Mouse (Mus musculus) lung, adult 2 months (tissue): ENCODE data around the gene Lgr5. TPM values are rescaled to one million over a fixed set of nuclear protein-coding genes. Genes with fewer than 3 reads are reported as not detected.

ENCODE experiments used
- DNase-seq: peaks from one replicate; pipeline ENCODE4 v3.0.0; 2022
- H3K4me1 ChIP-seq: fragments of 200-500 bp; 2 replicates; pipeline ENCODE4 v1.6.1; 2011; ENCODE audit warnings: low read length; ENCODE audit not compliant: control insufficient read depth, insufficient read depth
- H3K4me3 ChIP-seq: fragments of 200-500 bp; replicated peaks from 2 replicates; pipeline ENCODE3; 2011; ENCODE audit warnings: low read depth, mild to moderate bottlenecking, control low read depth, low read length; ENCODE audit errors: extremely low read depth
- CTCF ChIP-seq: fragments of 200-500 bp; IDR thresholded peaks from 2 replicates; pipeline ENCODE4 v1.5.1; 2011; ENCODE audit warnings: mild to moderate bottlenecking, low read length, control low read depth; ENCODE audit not compliant: insufficient read depth
- POLR2A ChIP-seq: fragments of 200-500 bp; IDR thresholded peaks from 2 replicates; pipeline ENCODE4 v1.6.1; 2011; ENCODE audit warnings: low read depth, mild to moderate bottlenecking, control low read depth, low read length, borderline replicate concordance; ENCODE audit errors: extremely low read depth
- WGBS: fragments of 180-500 bp; shearing (Covaris S2); methylation state at CpG from one replicate; pipeline ENCODE4 v1.1.7; 2018; 5-methylcytosine and 5-hydroxymethylcytosine counted together
- polyA plus RNA-seq: library from polyadenylated mRNA; depleted of rRNA; stranded (reverse); fragments of >200 nt; gene quantifications from 2 replicates; pipeline ENCODE4 v1.2.3, GENCODE M21; 2012; rRNA removed

Gene Lgr5
- polyA plus RNA-seq: 0.43 and 0.53 TPM in 2 replicates

DNA sequence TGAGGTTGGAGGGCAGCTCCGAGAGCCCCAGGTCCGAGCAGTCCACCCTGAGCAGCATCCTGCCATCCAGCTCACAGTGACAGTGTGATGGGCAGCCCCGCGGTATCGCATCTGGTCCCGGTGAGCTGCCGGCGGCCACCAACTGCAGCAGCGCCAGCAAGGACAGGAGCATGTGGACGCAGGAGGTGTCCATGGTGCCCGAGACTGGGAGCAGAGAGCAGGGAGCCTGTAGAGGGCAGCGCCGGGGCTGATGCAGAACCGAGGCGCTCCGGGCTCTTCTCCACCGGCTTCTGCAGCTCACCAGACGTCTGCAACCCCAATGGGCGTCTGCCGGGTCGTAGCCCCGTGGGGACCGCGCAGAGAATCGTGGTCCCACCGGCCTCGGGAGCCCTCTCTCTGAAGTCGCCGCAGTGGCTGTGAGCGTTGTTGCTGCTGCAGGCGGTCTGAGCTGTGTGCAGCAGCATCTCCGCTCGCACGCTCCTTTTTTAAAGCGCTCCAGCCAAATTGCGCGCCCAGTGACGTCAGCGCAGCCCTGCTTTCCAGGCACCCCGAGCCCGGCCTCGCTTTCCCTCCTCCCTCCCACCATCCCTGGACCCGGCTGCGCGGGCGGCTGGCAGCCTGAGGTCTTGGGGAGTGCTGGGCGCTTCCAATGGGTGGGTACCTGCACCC is at the start of gene Lgr5:
Gene Lgr5 (minus strand): TSS at position 480 of the 669 bp plus-strand sequence.
- under 1% methylated on average over 47 of the region's 47 CpGs for WGBS
- DNase-seq: peak; percentile 20
- TF ChIP-seq POLR2A (no peak), CTCF (no peak)
- Histone ChIP-seq H3K4me3 (no peak within 1 kb of the TSS), H3K4me1 (peaks cover 8% of the 10 kb centered on the region; the same call in 1 of the 2 replicates)

DNA sequence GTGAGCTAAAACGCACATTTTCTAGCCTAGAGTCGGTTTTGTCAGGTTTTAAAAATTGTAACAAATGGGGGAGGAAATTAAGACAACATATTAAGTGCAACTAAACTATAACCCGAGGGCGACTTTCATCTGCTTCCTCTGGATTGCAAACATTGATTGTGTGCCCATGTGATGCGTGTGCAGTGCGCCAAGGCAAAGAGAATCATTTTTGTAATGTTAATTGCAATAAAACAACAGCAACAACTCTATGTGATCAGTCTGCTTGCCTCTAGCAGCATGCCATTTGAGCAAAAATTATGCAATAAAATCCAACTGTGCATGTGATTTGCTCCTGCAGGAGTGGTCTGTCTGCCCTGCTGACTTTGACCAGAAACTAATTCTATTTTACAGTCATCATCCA is 39.1 kb upstream of the Lgr5 start:
- 82% methylated on average over 6 of the region's 6 CpGs for WGBS
- DNase-seq: no peak

DNA sequence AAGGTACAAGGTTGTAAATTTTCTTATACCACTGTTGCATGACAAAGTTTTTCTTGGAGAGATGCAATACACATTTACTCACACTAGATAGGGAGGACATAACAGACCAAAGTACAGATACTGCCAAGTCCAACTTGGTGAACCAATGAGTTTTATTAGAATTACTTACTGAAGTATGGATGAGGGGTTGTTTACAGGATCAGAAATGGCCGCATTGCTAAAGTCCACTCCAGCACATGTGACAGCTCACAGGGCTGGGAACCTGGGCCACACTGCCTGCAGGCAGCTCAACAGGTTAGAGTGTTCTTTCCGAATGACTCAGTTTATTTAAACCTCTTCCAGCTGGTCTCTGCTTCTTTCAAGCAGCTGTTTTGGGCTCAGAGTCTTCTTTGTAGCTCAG is 37.4 kb upstream of the Lgr5 start:
- WGBS: 82% methylated on average over 2 of the region's 2 CpGs
- TF ChIP-seq CTCF: no peak
- no peak for TF ChIP-seq POLR2A

More for the DNA sequence above, 39.1 kb upstream of the Lgr5 start:
- H3K4me1 ChIP-seq: peaks cover 3% of the 10 kb centered on the region
- H3K4me3 ChIP-seq: no peak overlapping the region
- TF ChIP-seq CTCF (no peak), POLR2A (no peak)

DNA sequence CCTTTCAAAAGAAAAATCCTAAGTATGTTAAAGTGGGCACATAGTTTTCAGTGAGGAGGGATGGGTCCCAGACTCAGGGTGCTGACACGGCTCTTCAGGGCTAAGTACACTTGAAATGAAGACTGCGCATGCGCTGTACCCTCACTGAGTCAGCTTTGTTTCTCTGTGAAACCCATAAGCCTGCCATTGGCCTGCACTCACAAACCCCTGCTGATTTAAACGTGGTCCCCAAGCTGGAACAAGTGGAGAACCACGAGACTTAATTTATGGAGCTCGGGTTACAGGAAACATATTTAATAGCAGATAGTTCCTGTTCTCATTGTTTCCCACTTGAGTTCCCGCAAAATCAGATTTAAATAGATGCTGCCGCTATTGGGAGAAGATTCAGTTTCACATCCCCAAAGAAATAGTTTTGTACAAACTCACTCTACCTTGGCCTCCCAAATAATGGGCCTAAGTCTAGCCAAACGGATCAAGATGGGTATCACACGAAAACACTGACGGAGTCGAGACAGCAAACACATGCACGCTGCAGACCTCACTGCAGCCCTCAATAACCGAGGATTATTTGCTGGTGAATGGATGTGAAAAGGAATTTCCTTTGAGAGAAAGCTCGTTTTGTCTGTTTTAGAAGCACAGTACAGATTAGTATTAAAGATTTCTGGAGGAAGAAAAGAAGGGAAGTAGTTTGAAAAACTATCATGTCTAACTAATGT is 36.5 kb upstream of the Lgr5 start:
- peak; percentile 34 for DNase-seq
- TF ChIP-seq CTCF (no peak), POLR2A (no peak)
- 34% methylated on average over 15 of the region's 15 CpGs for WGBS
- Histone ChIP-seq H3K4me3 (no peak overlapping the region), H3K4me1 (peaks cover 3% of the 10 kb centered on the region)

More for the DNA sequence above, 37.4 kb upstream of the Lgr5 start:
- DNase-seq: no peak
- Histone ChIP-seq H3K4me1 (peaks cover 3% of the 10 kb centered on the region), H3K4me3 (no peak overlapping the region)

DNA sequence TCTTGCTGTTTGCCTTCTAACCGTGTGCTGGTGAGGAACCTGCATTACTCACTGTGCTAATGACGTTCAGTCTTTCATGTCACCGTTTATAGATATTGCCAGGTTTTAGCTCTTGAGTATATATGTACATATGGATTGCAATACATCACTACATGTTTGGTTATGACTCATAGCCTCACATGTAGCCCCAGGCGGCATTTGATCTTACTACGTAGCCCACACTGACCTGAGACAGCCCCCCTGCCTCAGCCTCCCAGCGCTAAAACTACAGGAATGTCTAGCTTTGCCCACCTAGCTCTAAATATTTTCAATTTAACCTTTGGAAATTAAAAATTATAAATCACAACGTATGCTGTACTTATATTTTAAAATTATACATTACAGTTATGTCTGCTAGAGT is 35.9 kb upstream of the Lgr5 start:
- no peak for DNase-seq
- peaks cover 3% of the 10 kb centered on the region for H3K4me1 ChIP-seq
- TF ChIP-seq CTCF: no peak
- no peak for TF ChIP-seq POLR2A
- no peak overlapping the region for H3K4me3 ChIP-seq
- 66% methylated on average over 7 of the region's 7 CpGs for WGBS

DNA sequence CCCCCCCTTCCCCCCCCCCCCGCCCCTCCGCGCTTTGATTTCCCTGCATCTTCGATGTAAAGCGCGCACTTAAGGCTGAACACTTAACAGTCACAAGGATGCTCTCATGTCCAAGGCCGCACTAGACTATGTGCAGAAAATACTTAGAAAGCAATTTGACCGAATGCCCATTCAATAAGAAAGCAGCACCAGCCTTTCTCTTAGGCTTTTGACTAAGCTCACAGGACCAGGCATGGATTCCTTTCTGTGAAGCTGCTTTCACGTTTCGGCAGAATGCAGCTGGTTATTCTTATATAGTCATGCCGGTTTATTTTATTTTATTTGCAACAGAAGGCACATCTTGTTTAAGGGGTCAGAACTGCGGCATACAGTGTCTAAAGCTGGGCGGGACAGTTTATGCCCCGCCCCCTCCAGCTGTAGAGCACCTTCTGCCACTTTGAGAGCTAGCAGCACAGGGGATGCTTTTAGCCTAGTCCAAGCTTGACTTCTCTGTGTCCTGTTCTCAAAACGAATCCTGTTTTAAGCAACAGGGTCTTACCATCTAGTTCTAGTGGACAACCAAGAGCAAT is 30.8 kb upstream of the Lgr5 start:
- H3K4me3 ChIP-seq: no peak overlapping the region
- no peak for DNase-seq
- peaks cover 2% of the 10 kb centered on the region; the same call in 1 of the 2 replicates for H3K4me1 ChIP-seq
- WGBS: 13% methylated on average over 15 of the region's 15 CpGs
- TF ChIP-seq POLR2A (no peak), CTCF (no peak)

DNA sequence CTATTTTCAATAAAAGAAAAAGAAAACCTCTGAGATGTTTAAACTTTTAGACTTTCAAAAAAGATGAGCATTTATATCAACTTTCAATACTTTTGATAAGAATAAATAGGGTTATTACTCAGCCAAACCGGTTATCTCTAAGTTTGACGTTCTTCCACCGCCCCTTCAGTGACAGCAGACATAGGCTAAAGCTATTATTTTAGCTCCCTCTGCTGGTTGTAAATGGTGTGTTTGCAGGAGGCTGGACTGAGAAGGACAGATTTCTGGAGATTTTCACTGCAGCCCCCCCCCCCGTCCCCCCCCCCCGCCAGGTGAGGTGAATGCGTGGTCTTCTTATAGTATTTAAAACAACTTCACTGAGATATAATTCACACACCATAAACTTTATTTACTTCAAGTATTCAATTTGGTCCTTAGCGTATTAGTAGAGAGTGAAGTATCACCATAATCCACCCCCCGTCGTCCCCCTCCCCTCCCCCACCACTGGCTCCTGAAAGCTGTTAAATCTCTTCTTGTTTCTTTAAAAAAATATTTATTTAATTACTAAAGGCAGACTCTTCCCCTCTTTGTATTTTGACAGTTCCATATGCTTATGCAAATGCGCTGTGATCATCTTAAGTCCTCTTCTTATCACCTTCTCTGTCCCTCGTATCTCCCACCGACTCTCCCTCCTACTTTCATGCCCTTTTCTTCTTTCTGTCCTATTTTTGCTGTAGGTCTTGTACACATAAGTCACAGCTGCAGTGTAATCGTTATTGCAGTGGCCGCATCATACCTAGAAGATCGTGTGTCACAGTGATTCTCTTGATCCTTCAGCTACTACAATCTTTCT is 30.1 kb upstream of the Lgr5 start:
- TF ChIP-seq POLR2A: no peak
- no peak for TF ChIP-seq CTCF
- H3K4me3 ChIP-seq: no peak overlapping the region
- no peak for DNase-seq
- WGBS: 9% methylated on average over 15 of the region's 15 CpGs
- H3K4me1 ChIP-seq: peaks cover 2% of the 10 kb centered on the region; the same call in 1 of the 2 replicates

DNA sequence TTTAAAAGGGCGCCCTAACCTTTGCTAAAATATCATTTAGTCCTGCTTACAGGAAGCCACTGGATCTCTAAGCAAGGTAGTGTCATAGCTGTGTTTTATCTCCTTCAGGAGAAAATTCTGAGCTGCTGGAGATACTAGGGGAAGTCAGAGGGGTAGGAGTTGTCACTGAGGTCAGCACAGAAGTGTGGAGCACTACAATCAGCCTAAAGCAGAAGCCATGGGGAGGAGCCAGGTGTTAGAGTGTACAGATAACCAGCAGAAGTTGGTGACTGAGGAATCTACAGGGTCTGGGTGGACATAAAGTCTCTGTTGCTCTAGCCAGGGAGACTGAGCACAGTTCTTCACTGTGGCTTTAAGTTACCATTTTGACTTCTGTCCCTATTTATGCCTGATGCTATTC is 8.2 kb upstream of the Lgr5 start:
- Histone ChIP-seq H3K4me3 (no peak overlapping the region), H3K4me1 (no peaks in the 10 kb centered on the region)
- TF ChIP-seq POLR2A (no peak), CTCF (no peak)
- DNase-seq: no peak
- WGBS: 95% methylated on average over 1 of the region's 1 CpGs

DNA sequence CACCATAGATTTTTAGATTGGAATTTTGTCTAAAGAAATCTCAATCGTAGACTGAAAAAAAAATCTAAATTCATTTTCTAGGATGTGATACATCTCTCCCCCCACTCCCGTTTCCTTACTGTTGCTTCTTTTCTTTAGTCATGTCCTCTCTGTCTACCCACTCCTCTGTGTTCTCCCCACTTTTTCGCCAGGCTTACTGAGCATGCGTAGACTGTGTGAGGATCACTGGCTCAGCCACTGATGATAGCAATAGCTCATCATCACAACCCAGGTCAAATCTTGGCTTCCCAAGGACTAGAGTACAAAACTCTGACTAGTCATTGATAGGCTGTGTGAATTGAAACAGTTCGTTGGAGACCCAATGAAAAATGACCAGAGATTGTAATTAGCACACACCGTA is 6.1 kb upstream of the Lgr5 start:
- TF ChIP-seq CTCF: no peak
- no peak for TF ChIP-seq POLR2A
- Histone ChIP-seq H3K4me1 (no peaks in the 10 kb centered on the region), H3K4me3 (no peak overlapping the region)
- DNase-seq: no peak
- 79% methylated on average over 6 of the region's 6 CpGs for WGBS

DNA sequence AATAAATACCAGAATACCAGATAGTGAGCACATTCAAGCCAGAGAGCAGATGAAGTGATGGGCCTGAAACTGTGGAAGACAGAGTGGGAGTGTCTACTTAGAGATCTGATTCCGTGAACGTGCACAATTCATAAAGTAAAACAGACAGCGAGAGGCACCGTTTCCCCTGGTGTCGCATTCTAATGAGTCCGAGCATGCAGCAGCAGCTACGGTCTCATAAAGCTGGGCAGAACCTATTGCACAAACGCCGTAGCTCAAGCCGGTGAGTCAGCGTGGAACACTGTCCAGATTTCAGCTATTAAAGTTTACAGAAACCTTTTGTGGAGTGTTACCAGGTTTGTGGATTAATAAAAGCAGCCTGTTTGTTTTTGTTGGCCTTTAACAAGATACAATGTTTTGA is 5.6 kb upstream of the Lgr5 start:
- TF ChIP-seq POLR2A: no peak
- no peak for TF ChIP-seq CTCF
- no peaks in the 10 kb centered on the region for H3K4me1 ChIP-seq
- no peak for DNase-seq
- H3K4me3 ChIP-seq: no peak overlapping the region
- 54% methylated on average over 11 of the region's 11 CpGs for WGBS
